Mouse (Mus musculus) G1E (cell line): ENCODE measurements around the gene Eif2b5. TPM values are rescaled to one million over a fixed set of nuclear protein-coding genes. Genes with fewer than 3 reads are reported as not detected.

Experiments
- ATAC-seq: 2 replicates; pipeline ENCODE4 v1.8.0; 2016; ENCODE audit warnings: mild to moderate bottlenecking; ENCODE audit not compliant: insufficient number of reproducible peaks, poor library complexity, low FRiP score, severe bottlenecking; ENCODE audit errors: extremely low read depth
- DNase-seq: peaks from one replicate; pipeline ENCODE4 v3.0.0; 2012; ENCODE audit warnings: low spot score
- H3K27me3 ChIP-seq: 2 replicates; pipeline ENCODE4 v1.6.1; 2012; ENCODE audit warnings: mild to moderate bottlenecking, low read length, inconsistent platforms; ENCODE audit not compliant: insufficient read depth
- H3K36me3 ChIP-seq: replicated peaks from 2 replicates; pipeline ENCODE3; 2012; ENCODE audit warnings: mild to moderate bottlenecking, inconsistent platforms
- H3K4me1 ChIP-seq: 2 replicates; pipeline ENCODE4 v1.6.1; 2012; ENCODE audit warnings: low read depth, low read length, inconsistent platforms, mixed read lengths; ENCODE audit not compliant: insufficient read depth
- H3K4me3 ChIP-seq: 2 replicates; pipeline ENCODE4 v1.5.1; 2012; ENCODE audit warnings: low read depth, mild to moderate bottlenecking, inconsistent platforms, low read length, moderate library complexity, mixed read lengths
- H3K9me3 ChIP-seq: replicated peaks from 2 replicates; pipeline ENCODE4 v1.6.1; 2012; ENCODE audit warnings: inconsistent platforms
- CTCF ChIP-seq: IDR thresholded peaks from 2 replicates; pipeline ENCODE4 v1.5.1; 2012; ENCODE audit warnings: low read depth, low read length, inconsistent platforms, mixed read lengths
- GATA1 ChIP-seq: IDR thresholded peaks from 2 replicates; pipeline ENCODE4 v1.6.1; 2012; ENCODE audit warnings: borderline replicate concordance, low read length, inconsistent platforms, mixed read lengths
- GATA2 ChIP-seq: IDR thresholded peaks from 2 replicates; pipeline ENCODE4 v1.6.1; 2012; ENCODE audit warnings: low read depth, low read length, inconsistent platforms, borderline replicate concordance
- POLR2AphosphoS5 ChIP-seq: IDR thresholded peaks from 2 replicates; pipeline ENCODE4 v1.6.1; 2012; ENCODE audit warnings: low read depth, low read length, inconsistent platforms; ENCODE audit not compliant: insufficient replicate concordance
- TAL1 ChIP-seq: conservative IDR thresholded peaks from 2 replicates; pipeline ENCODE4 v1.6.1; 2012; ENCODE audit warnings: low read depth, low read length, inconsistent platforms, mixed read lengths
- polyA plus RNA-seq: library from polyadenylated mRNA; stranded (reverse); fragments of >175 nt; gene quantifications from 2 replicates; pipeline ENCODE4 v1.2.3, GENCODE M21; 2012
- total RNA-seq, 2 experiments: library from RNA; stranded (forward) in 1 of 2; stranded (reverse) in 1 of 2; fragments of 200-1000 nt in 1 of 2; fragments of >200 nt in 1 of 2; fragmentation: Nextera tagmentation in 1 of 2; gene quantifications; 2 replicates each; pipeline ENCODE4 v1.2.3; 2014 to 2017

Gene Eif2b5
- total and polyA plus RNA-seq, 3 experiments: 25.5 to 105 (median 40.5) TPM

GRCm38 (mm10) chr16:20530941-20531340, 32.3 kb downstream of the Eif2b5 start:
- H3K36me3 ChIP-seq: peaks cover 74% of the 10 kb centered on the region

GRCm38 (mm10) chr16:20534617-20535295, 36.1 kb downstream of the Eif2b5 start:
- H3K4me3 ChIP-seq: peak overlapping the region; percentile 83; the same call in 1 of the 2 replicates
- TF ChIP-seq POLR2AphosphoS5 (no peak), TAL1 (no peak), CTCF (no peak), GATA2 (no peak), GATA1 (no peak)
- peaks cover 35% of the 10 kb centered on the region for H3K4me1 ChIP-seq
- H3K27me3 ChIP-seq: no peaks in the 10 kb centered on the region
- DNase-seq (no peak), ATAC-seq (no peak)
- H3K36me3 ChIP-seq: peaks cover 66% of the 10 kb centered on the region
- H3K9me3 ChIP-seq: no peaks in the 10 kb centered on the region

More at GRCm38 (mm10) chr16:20530941-20531340, 32.3 kb downstream of the Eif2b5 start:
- peaks cover 2% of the 10 kb centered on the region; the same call in 1 of the 2 replicates for H3K4me1 ChIP-seq
- ATAC-seq: no peak
- no peak overlapping the region for H3K4me3 ChIP-seq
- no peak for TF ChIP-seq CTCF
- no peak for TF ChIP-seq GATA2
- no peaks in the 10 kb centered on the region for H3K27me3 ChIP-seq
- no peaks in the 10 kb centered on the region for H3K9me3 ChIP-seq
- DNase-seq: no peak

DNA sequence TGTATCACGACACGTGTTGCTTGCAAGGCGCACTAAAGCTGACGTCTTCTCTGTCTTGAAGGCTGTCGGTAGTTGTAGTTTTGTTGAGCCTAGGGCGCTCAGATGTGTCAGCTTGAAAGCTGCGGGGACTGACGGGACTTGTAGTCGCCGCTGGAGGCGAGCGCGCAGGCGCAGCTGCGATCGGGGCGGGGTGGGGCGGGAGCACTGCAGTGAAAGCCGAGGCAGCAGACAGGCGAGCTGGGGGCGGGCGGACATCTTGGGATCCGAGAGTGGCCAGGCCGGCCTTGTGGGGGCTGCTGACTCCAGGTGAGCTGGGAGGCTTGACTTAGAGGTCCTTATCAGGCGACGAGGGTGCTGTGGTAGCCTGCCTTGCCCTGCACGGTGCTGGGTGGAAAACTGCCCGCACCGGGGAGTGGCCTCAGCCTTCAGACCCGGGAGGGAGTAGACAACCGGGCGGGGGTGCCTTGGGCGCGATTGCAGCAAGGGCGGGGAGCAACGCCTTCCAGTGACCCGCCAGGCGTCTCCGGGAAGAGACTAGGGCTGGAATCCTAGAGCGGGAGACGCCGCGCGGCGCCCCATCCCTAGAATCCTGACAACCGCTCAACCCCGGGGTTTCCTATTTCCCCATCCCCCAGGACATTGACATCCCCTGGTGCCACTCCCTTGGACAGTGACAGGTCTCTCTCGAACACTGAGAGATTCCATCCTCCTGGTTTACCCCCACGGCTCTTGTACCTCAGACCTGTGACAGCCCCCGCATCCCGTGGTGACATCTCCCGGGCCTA, 36.9 kb downstream of the Eif2b5 start, which contains the start of gene Ap2m1:
Gene Ap2m1 (plus strand): TSS at position 183 of the 785 bp plus-strand sequence.
- Histone ChIP-seq H3K36me3 (peaks cover 66% of the 10 kb centered on the region), H3K4me1 (peaks cover 42% of the 10 kb centered on the region), H3K9me3 (no peaks in the 10 kb centered on the region), H3K27me3 (no peaks in the 10 kb centered on the region), H3K4me3 (peak within 1 kb of the TSS; percentile 83)
- no peak for TF ChIP-seq POLR2AphosphoS5
- no peak for TF ChIP-seq GATA1
- TF ChIP-seq GATA2: no peak
- no peak for TF ChIP-seq CTCF
- no peak for TF ChIP-seq TAL1
- ATAC-seq (peak; percentile 96), DNase-seq (peak; percentile 74)

DNA sequence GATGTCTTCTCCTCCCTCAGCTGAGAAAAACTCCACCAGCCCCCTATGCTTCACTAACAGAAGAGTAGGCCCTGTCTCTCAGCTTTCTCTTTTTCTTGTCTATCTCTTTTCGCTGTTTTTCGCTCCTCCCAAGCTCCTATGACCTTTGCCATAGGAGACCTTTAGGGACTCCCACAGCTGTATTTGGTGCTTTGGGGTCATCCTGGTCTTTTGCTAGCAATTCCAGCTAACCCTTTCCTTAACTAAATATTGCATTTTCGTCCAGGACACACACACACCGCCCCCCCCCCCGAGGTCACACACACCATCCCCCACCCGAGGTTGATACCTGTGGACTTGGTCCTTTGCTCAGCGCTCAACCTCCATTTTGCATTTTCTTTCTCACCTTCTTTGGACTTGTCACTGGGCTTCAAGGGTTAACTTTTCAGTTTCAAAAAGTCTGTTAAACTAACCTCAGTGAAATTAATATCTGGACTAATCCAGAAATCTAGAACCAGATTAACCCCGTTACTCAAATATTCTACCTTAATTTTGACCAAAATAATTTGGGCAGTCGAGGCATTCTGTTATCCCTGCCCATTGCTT, 37.6 kb downstream of the Eif2b5 start:
- Histone ChIP-seq H3K4me1 (peaks cover 47% of the 10 kb centered on the region), H3K36me3 (peaks cover 66% of the 10 kb centered on the region), H3K27me3 (no peaks in the 10 kb centered on the region), H3K9me3 (no peaks in the 10 kb centered on the region), H3K4me3 (peak overlapping the region; percentile 83)
- TF ChIP-seq CTCF: no peak
- no peak for DNase-seq
- no peak for ATAC-seq

DNA sequence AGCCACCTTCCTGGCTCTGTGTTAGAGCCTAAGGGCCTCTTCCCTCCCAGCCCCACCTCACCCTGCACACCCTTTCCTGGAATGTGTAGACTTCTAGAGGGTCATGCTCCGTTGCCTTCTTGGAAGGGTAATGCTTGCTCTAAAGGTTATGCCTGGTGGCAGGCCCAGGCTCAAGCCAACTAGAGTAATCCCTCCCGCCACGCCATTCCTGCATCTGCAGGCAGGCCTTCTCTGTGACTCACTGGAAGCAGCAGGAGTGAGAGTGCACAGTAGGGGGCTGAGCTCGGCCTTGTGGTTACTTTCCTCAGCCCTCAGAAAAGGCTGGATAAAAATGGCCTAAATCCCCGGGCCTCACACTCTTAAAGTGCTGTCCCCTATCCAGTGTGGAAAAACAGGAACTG, 38.5 kb downstream of the Eif2b5 start:
- H3K27me3 ChIP-seq: no peaks in the 10 kb centered on the region
- peaks cover 66% of the 10 kb centered on the region for H3K36me3 ChIP-seq
- H3K4me1 ChIP-seq: peaks cover 48% of the 10 kb centered on the region
- TF ChIP-seq GATA1: no peak
- no peak for TF ChIP-seq POLR2AphosphoS5
- TF ChIP-seq TAL1: no peak
- TF ChIP-seq GATA2: no peak
- TF ChIP-seq CTCF: no peak
- ATAC-seq (no peak), DNase-seq (no peak)
- H3K4me3 ChIP-seq: peak overlapping the region; percentile 83
- H3K9me3 ChIP-seq: no peaks in the 10 kb centered on the region

DNA sequence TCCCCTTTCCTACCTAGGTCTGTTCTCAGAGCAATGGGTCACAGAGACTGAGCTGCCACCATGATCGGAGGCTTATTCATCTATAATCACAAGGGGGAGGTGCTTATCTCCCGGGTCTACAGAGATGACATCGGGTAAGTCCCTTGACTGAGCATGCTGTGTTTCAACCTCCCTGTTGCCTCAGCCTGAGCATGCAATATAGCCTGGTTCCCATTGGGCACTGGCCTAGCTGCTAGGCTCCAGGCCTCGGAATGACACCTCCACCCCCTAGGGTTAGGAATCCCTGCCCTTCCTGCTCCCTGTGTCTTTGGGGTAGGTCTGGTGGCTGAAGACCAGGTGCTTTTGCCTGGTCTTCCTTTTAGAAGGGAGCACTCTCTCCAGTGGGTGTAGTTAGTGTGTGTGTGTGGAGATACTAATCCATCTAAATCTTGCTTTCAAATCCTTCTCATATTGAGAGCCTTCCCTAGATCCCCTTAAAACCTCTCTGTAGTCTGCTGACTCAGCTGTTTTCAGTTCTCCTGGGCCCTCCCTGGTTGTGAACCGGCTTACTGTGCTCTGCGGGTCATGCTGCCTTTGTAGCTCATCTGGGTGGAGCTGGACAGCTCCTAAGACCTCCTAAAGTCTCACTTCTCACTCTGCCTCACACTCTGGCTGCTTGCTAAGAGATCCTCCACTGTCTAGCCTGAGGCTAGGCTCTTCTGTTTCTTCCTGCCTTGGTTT, 39.1 kb downstream of the Eif2b5 start:
- DNase-seq (no peak), ATAC-seq (no peak)
- peaks cover 68% of the 10 kb centered on the region for H3K36me3 ChIP-seq

More for the DNA sequence above, 39.1 kb downstream of the Eif2b5 start:
- Histone ChIP-seq H3K9me3 (no peaks in the 10 kb centered on the region), H3K27me3 (no peaks in the 10 kb centered on the region), H3K4me3 (peak overlapping the region; percentile 83; the same call in 1 of the 2 replicates), H3K4me1 (peaks cover 50% of the 10 kb centered on the region)
- TF ChIP-seq POLR2AphosphoS5 (no peak), GATA1 (no peak), GATA2 (no peak), CTCF (no peak), TAL1 (no peak)
